ENCODE assay signal across 8 mouse cellular contexts in genomic region chr13:55465184-55465583, GRCm38 (mm10). TPM values are rescaled to one million over a fixed set of nuclear protein-coding genes. Genes with fewer than 3 reads are reported as not detected.
DNase-seq lines count a peak whose midpoint lies in the region; ATAC-seq and TF ChIP-seq lines count a peak whose summit lies in the region.

No protein-coding gene starts in this region.

- peak overlapping the region; percentile 74; the same call in 1 of the 2 replicates for H3K9ac ChIP-seq in intestine, embryonic 16.5 days (ENCODE audit: low read depth, low read length)
- no peak overlapping the region for H3K9ac ChIP-seq in stomach, embryonic 14.5 days (replicated peaks; ENCODE audit: low read depth, low read length)

- TF ChIP-seq CTCF in testis, adult 2 months (IDR thresholded peaks at IDR 0.05; ENCODE audit: control insufficient read depth, insufficient read depth, insufficient replicate concordance, low read depth, low read length), result no peak
- TF ChIP-seq CTCF in lung, adult 2 months (IDR thresholded peaks at IDR 0.05; ENCODE audit: insufficient read depth, low read length), result no peak

- H3K4me2 ChIP-seq in intestine, embryonic 16.5 days (ENCODE audit: low read depth, low read length), result peak overlapping the region; percentile 73; the same call in 1 of the 2 replicates
- H3K4me2 ChIP-seq in stomach, embryonic 14.5 days (replicated peaks; ENCODE audit: low read depth, low read length), result peak overlapping the region; percentile 83

- H3K27ac ChIP-seq in testis, adult 2 months (ENCODE audit: control insufficient read depth, insufficient read depth, low read depth, low read length), result peak overlapping the region; percentile 0; the same call in 1 of the 2 replicates
- no peak overlapping the region for H3K27ac ChIP-seq in intestine, embryonic 16.5 days (ENCODE audit: low read length)
- no peak overlapping the region for H3K27ac ChIP-seq in stomach, embryonic 14.5 days (ENCODE audit: low read length)

- no peaks in the 10 kb centered on the region for H3K9me3 ChIP-seq in intestine, embryonic 16.5 days (ENCODE audit: control insufficient read depth, low read length)
- no peaks in the 10 kb centered on the region for H3K9me3 ChIP-seq in stomach, embryonic 14.5 days (ENCODE audit: control insufficient read depth, low read depth, low read length)

- peaks cover 18% of the 10 kb centered on the region for H3K4me1 ChIP-seq in testis, adult 2 months (ENCODE audit: control insufficient read depth, insufficient read depth, low read length)
- H3K4me1 ChIP-seq in intestine, embryonic 16.5 days (ENCODE audit: control insufficient read depth, insufficient read depth, low read length), result peaks cover 9% of the 10 kb centered on the region
- peaks cover 12% of the 10 kb centered on the region for H3K4me1 ChIP-seq in stomach, embryonic 14.5 days (ENCODE audit: control insufficient read depth, insufficient read depth, low read length)
- peaks cover 4% of the 10 kb centered on the region for H3K4me1 ChIP-seq in lung, adult 2 months (ENCODE audit: control insufficient read depth, insufficient read depth, low read length)

- 0 out of 2 replicates have a peak, but pooled peaks have one; percentile 46 for TF ChIP-seq POLR2A in testis, adult 2 months (IDR thresholded peaks at IDR 0.05; ENCODE audit: control insufficient read depth, low read depth, low read length)
- no peak for TF ChIP-seq POLR2A in lung, adult 2 months (IDR thresholded peaks at IDR 0.05; ENCODE audit: borderline replicate concordance, extremely low read depth, low read depth, low read length)

- no peak for ATAC-seq in intestine, embryonic 16.5 days
- no peak for ATAC-seq in stomach, embryonic 14.5 days (ENCODE audit: insufficient number of reproducible peaks, insufficient read depth, low FRiP score, low read depth)

- H3K27me3 ChIP-seq in testis, adult 2 months (ENCODE audit: control insufficient read depth, insufficient read depth, low read length), result no peaks in the 10 kb centered on the region
- H3K27me3 ChIP-seq in intestine, embryonic 16.5 days (replicated peaks; ENCODE audit: control insufficient read depth, insufficient read depth, low read length), result 0 out of 2 replicates have a peak, but pooled peaks cover 3% of the 10 kb centered on the region
- no peaks in the 10 kb centered on the region for H3K27me3 ChIP-seq in stomach, embryonic 14.5 days (ENCODE audit: control insufficient read depth, insufficient read depth, low read length)

- WGBS in intestine, embryonic 16.5 days, result 24% methylated on average over 3 of the region's 3 CpGs
- WGBS in stomach, embryonic 14.5 days, result 35% methylated on average over 3 of the region's 3 CpGs
- WGBS in lung, adult 2 months, result 32% methylated on average over 3 of the region's 3 CpGs

- intact Hi-C loops in gastrocnemius, postnatal 14 days (cut with DNase I; ENCODE audit: low total_unique reads), result no loop called here

- peak overlapping the region; percentile 85 for H3K4me3 ChIP-seq in testis, adult 2 months (ENCODE audit: control insufficient read depth, low read depth, low read length)
- no peak overlapping the region for H3K4me3 ChIP-seq in intestine, embryonic 16.5 days (ENCODE audit: low read length)
- H3K4me3 ChIP-seq in stomach, embryonic 14.5 days (ENCODE audit: low read depth, low read length), result 0 out of 2 replicates have a peak overlapping the region, but pooled peaks have one; percentile 55
- no peak overlapping the region for H3K4me3 ChIP-seq in lung, adult 2 months (replicated peaks; ENCODE audit: extremely low read depth, low read depth, low read length)

- DNase-seq in adrenal gland, postnatal 25 days, result peak; percentile 46
- no peak for DNase-seq in adrenal gland, adult 18-20 months (ENCODE audit: low spot score in 2 of 2)
- DNase-seq in testis, postnatal 14 days (ENCODE audit: low spot score), result no peak
- no peak for DNase-seq in lung, adult 2 months
- no peak for DNase-seq in gastrocnemius, postnatal 14 days

- H3K36me3 ChIP-seq in testis, adult 2 months (ENCODE audit: control insufficient read depth, insufficient read depth, low read length), result no peaks in the 10 kb centered on the region; the same call in 1 of the 2 replicates
- H3K36me3 ChIP-seq in intestine, embryonic 16.5 days (ENCODE audit: control insufficient read depth, insufficient read depth, low read length), result peaks cover 8% of the 10 kb centered on the region; the same call in 1 of the 2 replicates
- H3K36me3 ChIP-seq in stomach, embryonic 14.5 days (ENCODE audit: control insufficient read depth, insufficient read depth, low read length), result peaks cover 7% of the 10 kb centered on the region; the same call in 1 of the 2 replicates

RNA-seq across cellular contexts. Expression of gene Prr7, which starts 1.1 kb away (rescaled TPM):
- 3.8 and 3.9 TPM in 2 replicates for total RNA-seq in adrenal gland, postnatal 25 days (2021)
- total RNA-seq in adrenal gland, adult 18-20 months (2021), result 1 to 10 TPM; 1.9 to 2.2 TPM
- 20.3 and 24.9 TPM in 2 replicates for polyA plus RNA-seq in testis, adult 2 months (2012; rRNA removed)
- polyA plus RNA-seq in intestine, embryonic 16.5 days (2015; fragmentation: Nextera tagmentation; extraction: Ambion mirVana), result 0.10 and 0.18 TPM in 2 replicates
- 0.87 and 1.4 TPM in 2 replicates for polyA plus RNA-seq in stomach, embryonic 14.5 days (2014; fragmentation: Nextera tagmentation; extraction: Ambion mirVana)
- 5.6 and 9.6 TPM in 2 replicates for polyA plus RNA-seq in lung, adult 2 months (2012; rRNA removed)
- 1 to 10 TPM; 1.0 to 1.6 TPM for total RNA-seq in gastrocnemius, postnatal 14 days (2021)

RNA-seq across cellular contexts. Expression of gene Grk6, which starts 20.3 kb away (rescaled TPM):
- total RNA-seq in adrenal gland, postnatal 25 days (2021), result 47.9 and 62.1 TPM in 2 replicates
- total RNA-seq in adrenal gland, adult 18-20 months (2021), result 10 to 100 TPM; 27.1 to 33.1 TPM
- 7.8 and 8.4 TPM in 2 replicates for polyA plus RNA-seq in testis, adult 2 months (2012; rRNA removed)
- polyA plus RNA-seq in intestine, embryonic 16.5 days (2015; fragmentation: Nextera tagmentation; extraction: Ambion mirVana), result 13.6 and 16.2 TPM in 2 replicates
- polyA plus RNA-seq in stomach, embryonic 14.5 days (2014; fragmentation: Nextera tagmentation; extraction: Ambion mirVana), result 35.5 and 36.9 TPM in 2 replicates
- 45.2 and 55.5 TPM in 2 replicates for polyA plus RNA-seq in lung, adult 2 months (2012; rRNA removed)
- 10 to 100 TPM; 12.1 to 12.6 TPM for total RNA-seq in gastrocnemius, postnatal 14 days (2021)

RNA-seq across cellular contexts. Expression of gene Dbn1, which starts 22.7 kb away (rescaled TPM):
- total RNA-seq in adrenal gland, postnatal 25 days (2021), result 14.6 and 19.1 TPM in 2 replicates
- total RNA-seq in adrenal gland, adult 18-20 months (2021), result 10 to 100 TPM; 11.1 to 16.2 TPM
- 89.3 and 101 TPM in 2 replicates for polyA plus RNA-seq in testis, adult 2 months (2012; rRNA removed)
- 88.4 and 91.2 TPM in 2 replicates for polyA plus RNA-seq in intestine, embryonic 16.5 days (2015; fragmentation: Nextera tagmentation; extraction: Ambion mirVana)
- polyA plus RNA-seq in stomach, embryonic 14.5 days (2014; fragmentation: Nextera tagmentation; extraction: Ambion mirVana), result 118 and 120 TPM in 2 replicates
- 20.6 and 21.6 TPM in 2 replicates for polyA plus RNA-seq in lung, adult 2 months (2012; rRNA removed)
- 10 to 100 TPM; 31.3 to 37.5 TPM for total RNA-seq in gastrocnemius, postnatal 14 days (2021)

RNA-seq across cellular contexts. Expression of gene F12, which starts 38.6 kb away (rescaled TPM):
- total RNA-seq in adrenal gland, postnatal 25 days (2021), result 0.15 and 3.3 TPM in 2 replicates
- not detected for total RNA-seq in adrenal gland, adult 18-20 months (2021)
- polyA plus RNA-seq in testis, adult 2 months (2012; rRNA removed), result 3.0 and 3.4 TPM in 2 replicates
- polyA plus RNA-seq in intestine, embryonic 16.5 days (2015; fragmentation: Nextera tagmentation; extraction: Ambion mirVana), result 1.1 and 4.0 TPM in 2 replicates
- not detected in 2 replicates for polyA plus RNA-seq in stomach, embryonic 14.5 days (2014; fragmentation: Nextera tagmentation; extraction: Ambion mirVana)
- 0.19 and 0.36 TPM in 2 replicates for polyA plus RNA-seq in lung, adult 2 months (2012; rRNA removed)
- not detected for total RNA-seq in gastrocnemius, postnatal 14 days (2021)

RNA-seq across cellular contexts. Expression of gene Pdlim7, which starts 48.3 kb away (rescaled TPM):
- 17.6 and 18.7 TPM in 2 replicates for total RNA-seq in adrenal gland, postnatal 25 days (2021)
- total RNA-seq in adrenal gland, adult 18-20 months (2021), result 10 to 100 TPM; 11.6 to 26.8 TPM
- 7.6 and 14.5 TPM in 2 replicates for polyA plus RNA-seq in testis, adult 2 months (2012; rRNA removed)
- polyA plus RNA-seq in intestine, embryonic 16.5 days (2015; fragmentation: Nextera tagmentation; extraction: Ambion mirVana), result 189 and 200 TPM in 2 replicates
- 257 and 270 TPM in 2 replicates for polyA plus RNA-seq in stomach, embryonic 14.5 days (2014; fragmentation: Nextera tagmentation; extraction: Ambion mirVana)
- 72.1 and 80.5 TPM in 2 replicates for polyA plus RNA-seq in lung, adult 2 months (2012; rRNA removed)
- 100 to 1,000 TPM; 588 to 612 TPM for total RNA-seq in gastrocnemius, postnatal 14 days (2021)

Comparison
In these comparisons a context has a peak if more than half of its experiments do, and no peak if none do; other contexts are left out.
1. H3K4me3 ChIP-seq: peak in testis, adult 2 months (single experiment) and stomach, embryonic 14.5 days (single experiment); none in intestine, embryonic 16.5 days (single experiment) and lung, adult 2 months (single experiment).